In genomic region chr1:125560259-125561192, GRCm38 (mm10) we compare ENCODE assay signal across 8 mouse cellular contexts. TPM values are rescaled to one million over a fixed set of nuclear protein-coding genes. Genes with fewer than 3 reads are reported as not detected.
DNase-seq lines count a peak whose midpoint lies in the region; ATAC-seq and TF ChIP-seq lines count a peak whose summit lies in the region.

TSS of gene Slc35f5 (plus strand) at chr1:125560595.

- no peaks in the 10 kb centered on the region for H3K36me3 ChIP-seq in forebrain, embryonic 15.5 days

- peak within 1 kb of the TSS; percentile 89 for H3K27ac ChIP-seq in forebrain, embryonic 15.5 days (replicated peaks)

- peak within 1 kb of the TSS; percentile 67 for H3K4me2 ChIP-seq in forebrain, embryonic 15.5 days (replicated peaks)

- no peak for TF ChIP-seq CTCF in lung, adult 2 months (IDR thresholded peaks at IDR 0.05; ENCODE audit: insufficient read depth, low read length)

- under 1% methylated on average over 54 of the region's 61 CpGs for WGBS in forebrain, embryonic 15.5 days
- WGBS in lung, adult 2 months: under 1% methylated on average over 61 of the region's 61 CpGs

- DNase-seq in ES-CJ7 (ENCODE audit: low read depth, low spot score): peak; percentile 94
- DNase-seq in cerebellum, adult 11 months: peak; percentile 96
- DNase-seq in heart, postnatal 25 days (ENCODE audit: low spot score): peak; percentile 96
- DNase-seq in layer of hippocampus, adult 18-20 months (ENCODE audit: low spot score in 2 of 2): peak; percentile 91 to 93
- DNase-seq in lung, adult 2 months: peak; percentile 99
- DNase-seq in thymus, adult 18-20 months: peak; percentile 67 to 68

- peak; percentile 95 for ATAC-seq in forebrain, embryonic 15.5 days (replicated peaks)
- peak; percentile 86 for ATAC-seq in neutrophil, adult 5-6 weeks (ENCODE audit: extremely low read depth, insufficient number of reproducible peaks, low FRiP score, poor library complexity, severe bottlenecking)

- intact Hi-C loops in heart, postnatal 25 days (cut with DNase I): loop anchor here (2.0 kb wide), 1 partner anchor 126 kb away; the partner anchor contains the start of gene Actr3

- TF ChIP-seq POLR2A in lung, adult 2 months (IDR thresholded peaks at IDR 0.05; ENCODE audit: borderline replicate concordance, extremely low read depth, low read depth, low read length): peak; percentile 93

- peaks cover 13% of the 10 kb centered on the region for H3K4me1 ChIP-seq in forebrain, embryonic 15.5 days
- peaks cover 7% of the 10 kb centered on the region; the same call in 1 of the 2 replicates for H3K4me1 ChIP-seq in lung, adult 2 months (ENCODE audit: control insufficient read depth, insufficient read depth, low read length)

- H3K9me3 ChIP-seq in forebrain, embryonic 15.5 days: no peaks in the 10 kb centered on the region

- H3K27me3 ChIP-seq in forebrain, embryonic 15.5 days: no peaks in the 10 kb centered on the region

- H3K9ac ChIP-seq in forebrain, embryonic 15.5 days (replicated peaks): peak within 1 kb of the TSS; percentile 73

- H3K4me3 ChIP-seq in forebrain, embryonic 15.5 days: peak within 1 kb of the TSS; percentile 56
- peak within 1 kb of the TSS; percentile 98 for H3K4me3 ChIP-seq in lung, adult 2 months (replicated peaks; ENCODE audit: extremely low read depth, low read depth, low read length)

RNA-seq across cellular contexts. Expression of gene Slc35f5, which starts in this region (rescaled TPM):
- polyA plus RNA-seq in forebrain, embryonic 15.5 days (2015; fragmentation: Nextera tagmentation; extraction: Ambion mirVana): 30.1 and 33.6 TPM in 2 replicates
- 100 to 1,000 TPM; 119 to 131 TPM for total RNA-seq in heart, postnatal 25 days (2021)
- total RNA-seq in layer of hippocampus, adult 18-20 months (2021): 10 to 100 TPM; 23.7 to 29.4 TPM
- 18.3 and 27.3 TPM in 2 replicates for polyA plus RNA-seq in lung, adult 2 months (2012; rRNA removed)
- total RNA-seq in neutrophil, adult 5-6 weeks (2017): 12.3 and 13.4 TPM in 2 replicates

Comparison
In these comparisons a context has a peak if more than half of its experiments do, and no peak if none do; other contexts are left out.
1. Peak in every context shown above with its lines: DNase-seq, ATAC-seq, H3K4me3 ChIP-seq and H3K27ac ChIP-seq.